Mouse (Mus musculus) hindbrain, embryonic 12.5 days (tissue): Measurements from ENCODE around the gene Mettl22. TPM values are rescaled to one million over a fixed set of nuclear protein-coding genes. Genes with fewer than 3 reads are reported as not detected.

Experiments used
- ATAC-seq: fragments of 200-750 bp; cut with Nextera tagmentation; 2 replicates; pipeline ENCODE4 v1.8.0; 2017; ENCODE audit warnings: moderate TSS enrichment; ENCODE audit not compliant: low FRiP score
- H3K27ac ChIP-seq: fragments of 300-500 bp; sonication (generic); 2 replicates; pipeline ENCODE4 v1.5.1; 2016; ENCODE audit warnings: mild to moderate bottlenecking
- H3K27me3 ChIP-seq: fragments of 300-500 bp; sonication (generic); 2 replicates; pipeline ENCODE4 v1.6.1; 2016; ENCODE audit warnings: mild to moderate bottlenecking
- H3K36me3 ChIP-seq: fragments of 300-500 bp; sonication (generic); 2 replicates; pipeline ENCODE4 v1.6.1; 2016; ENCODE audit warnings: mild to moderate bottlenecking
- H3K4me1 ChIP-seq: fragments of 300-500 bp; sonication (generic); 2 replicates; pipeline ENCODE4 v1.6.1; 2016
- H3K4me2 ChIP-seq: fragments of 300-500 bp; sonication (generic); replicated peaks from 2 replicates; pipeline ENCODE4 v1.6.1; 2016; ENCODE audit warnings: mild to moderate bottlenecking
- H3K4me3 ChIP-seq: fragments of 300-500 bp; sonication (generic); 2 replicates; pipeline ENCODE4 v1.5.1; 2016; ENCODE audit warnings: mild to moderate bottlenecking
- H3K9ac ChIP-seq: fragments of 300-500 bp; sonication (generic); 2 replicates; pipeline ENCODE4 v1.6.1; 2016; ENCODE audit warnings: mild to moderate bottlenecking, moderate library complexity
- H3K9me3 ChIP-seq: fragments of 300-500 bp; sonication (generic); replicated peaks from 2 replicates; pipeline ENCODE4 v1.6.1; 2016; ENCODE audit warnings: mild to moderate bottlenecking
- WGBS: fragments of 180-500 bp; shearing (Covaris S2); methylation state at CpG from one replicate; pipeline ENCODE4 v1.1.7; 2016; 5-methylcytosine and 5-hydroxymethylcytosine counted together
- polyA plus RNA-seq: library from polyadenylated mRNA; unstranded; fragments of >200 nt; fragmentation: Nextera tagmentation; extraction: Ambion mirVana; gene quantifications from 2 replicates; pipeline ENCODE4 v1.2.1, GENCODE M21; 2016

Mettl22 gene
- polyA plus RNA-seq, 1 experiment from 2014 or later, result 22.6 TPM

GRCm38 (mm10) chr16:8514180-8514579 is 43.6 kb downstream of the Mettl22 start:
- 7% methylated on average over 4 of the region's 4 CpGs for WGBS
- Histone ChIP-seq H3K9me3 (no peaks in the 10 kb centered on the region), H3K27me3 (0 out of 2 replicates have a peak, but pooled peaks cover 6% of the 10 kb centered on the region), H3K4me1 (peaks cover 28% of the 10 kb centered on the region), H3K36me3 (no peaks in the 10 kb centered on the region), H3K4me3 (peak overlapping the region; percentile 46), H3K9ac (peak overlapping the region; percentile 58), H3K4me2 (peak overlapping the region; percentile 66), H3K27ac (no peak overlapping the region)
- ATAC-seq, result no peak; the same call in 1 of the 2 replicates

DNA sequence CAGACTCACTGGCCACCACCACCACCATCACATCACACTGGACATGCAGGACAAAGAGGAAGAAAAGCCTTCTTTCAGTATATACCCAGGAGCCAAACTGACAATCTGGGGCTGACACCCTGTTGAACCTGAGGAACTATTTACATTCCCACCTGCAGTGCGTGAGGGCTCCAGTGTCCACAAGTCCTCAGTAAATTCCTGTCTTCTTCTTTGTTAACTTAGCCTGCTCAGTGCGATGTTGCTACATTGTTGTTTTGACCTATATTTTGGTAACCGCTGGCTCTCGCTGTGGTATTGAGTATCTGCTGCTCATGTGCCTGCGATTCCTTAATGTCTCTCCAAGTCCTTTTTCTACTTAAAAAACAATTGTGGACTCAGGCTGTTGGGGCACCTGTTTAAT is 49.9 kb downstream of the Mettl22 start:
- Histone ChIP-seq H3K4me1 (peaks cover 28% of the 10 kb centered on the region), H3K27me3 (0 out of 2 replicates have a peak, but pooled peaks cover 2% of the 10 kb centered on the region), H3K9ac (no peak overlapping the region), H3K4me3 (no peak overlapping the region), H3K9me3 (no peaks in the 10 kb centered on the region), H3K36me3 (no peaks in the 10 kb centered on the region), H3K27ac (no peak overlapping the region), H3K4me2 (no peak overlapping the region)
- ATAC-seq, result no peak
- WGBS, result 75% methylated on average over 5 of the region's 5 CpGs

- Histone ChIP-seq H3K4me2 (no peak overlapping the region), H3K27ac (no peak overlapping the region), H3K4me1 (peaks cover 24% of the 10 kb centered on the region), H3K27me3 (no peaks in the 10 kb centered on the region; the same call in 1 of the 2 replicates), H3K9ac (no peak overlapping the region), H3K9me3 (no peaks in the 10 kb centered on the region), H3K36me3 (no peaks in the 10 kb centered on the region), H3K4me3 (no peak overlapping the region)
- WGBS, result 84% methylated on average over 4 of the region's 4 CpGs
- ATAC-seq, result no peak
These were observed 50.7 kb downstream of the Mettl22 start for GRCm38 (mm10) chr16:8521322-8521721.

- WGBS, result 24% methylated on average over 11 of the region's 11 CpGs
- Histone ChIP-seq H3K9ac (no peak overlapping the region), H3K9me3 (no peaks in the 10 kb centered on the region)
These were observed 53.0 kb downstream of the Mettl22 start for GRCm38 (mm10) chr16:8523480-8524144.

DNA sequence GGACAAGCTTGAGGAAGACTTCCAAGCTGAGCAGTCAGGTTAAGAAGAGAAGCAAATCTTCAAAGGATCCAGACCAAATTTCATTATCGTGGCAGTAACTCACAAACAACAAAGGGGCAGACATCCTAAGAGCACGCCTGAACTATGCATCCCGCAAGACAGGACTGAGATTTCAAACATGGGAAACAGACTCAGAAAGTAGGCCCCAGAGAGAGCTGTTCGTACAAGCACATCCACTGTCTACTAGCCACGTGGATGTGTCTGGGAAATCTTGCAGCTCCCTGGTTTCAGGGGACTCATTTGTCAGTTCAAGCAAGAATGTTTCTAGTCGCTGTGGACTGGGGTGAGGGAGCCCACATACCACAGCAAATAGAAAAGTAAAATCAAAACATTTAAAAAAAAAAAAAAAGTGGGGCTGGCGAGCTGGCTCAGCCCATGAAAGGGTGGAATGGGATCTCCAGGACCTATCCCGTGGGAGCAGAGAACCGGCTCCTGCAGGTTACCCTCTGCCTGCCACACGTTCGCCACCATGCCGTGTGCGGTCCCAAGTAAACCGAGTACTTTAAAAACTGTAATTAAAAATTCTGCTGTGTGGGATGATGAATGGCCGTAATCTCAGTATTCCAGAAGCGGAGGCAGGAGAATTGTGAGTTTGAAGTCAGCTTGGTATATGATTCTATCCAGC is 53.7 kb downstream of the Mettl22 start:
- WGBS, result 57% methylated on average over 16 of the region's 16 CpGs
- no peaks in the 10 kb centered on the region; the same call in 1 of the 2 replicates for H3K27me3 ChIP-seq
- H3K4me2 ChIP-seq, result no peak overlapping the region; the same call in 1 of the 2 replicates

More at GRCm38 (mm10) chr16:8523480-8524144, 53.0 kb downstream of the Mettl22 start:
- Histone ChIP-seq H3K4me1 (peaks cover 22% of the 10 kb centered on the region), H3K36me3 (no peaks in the 10 kb centered on the region), H3K4me2 (no peak overlapping the region; the same call in 1 of the 2 replicates), H3K27me3 (no peaks in the 10 kb centered on the region; the same call in 1 of the 2 replicates), H3K27ac (peak overlapping the region; percentile 83), H3K4me3 (no peak overlapping the region)
- peak; percentile 85 for ATAC-seq

DNA sequence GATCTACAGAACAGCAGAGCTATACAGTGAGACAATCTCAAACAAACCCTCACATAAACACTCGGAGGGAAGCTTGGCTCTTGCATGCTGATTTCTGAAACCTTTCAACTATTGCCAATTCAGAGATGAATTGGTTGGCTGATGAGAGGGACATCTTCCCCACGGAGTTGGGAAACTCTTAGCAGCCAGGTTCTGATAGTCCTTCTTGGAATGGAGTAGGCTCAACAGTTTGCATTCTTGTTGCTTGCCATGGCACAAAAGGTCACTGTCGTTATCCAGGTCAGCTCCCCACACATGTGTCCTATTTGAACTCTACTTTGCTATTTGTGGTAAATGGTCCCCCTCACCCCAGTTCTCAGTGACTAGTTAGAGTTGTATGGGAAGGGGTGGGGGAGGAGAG is 54.7 kb downstream of the Mettl22 start:
- H3K36me3 ChIP-seq, result no peaks in the 10 kb centered on the region
- H3K4me1 ChIP-seq, result peaks cover 22% of the 10 kb centered on the region
- no peak overlapping the region for H3K27ac ChIP-seq
- H3K4me2 ChIP-seq, result no peak overlapping the region
- no peak overlapping the region for H3K9ac ChIP-seq
- no peak for ATAC-seq
- no peaks in the 10 kb centered on the region for H3K9me3 ChIP-seq
- no peaks in the 10 kb centered on the region; the same call in 1 of the 2 replicates for H3K27me3 ChIP-seq
- WGBS, result 54% methylated on average over 3 of the region's 3 CpGs
- H3K4me3 ChIP-seq, result no peak overlapping the region

More for the DNA sequence above, 53.7 kb downstream of the Mettl22 start:
- H3K4me1 ChIP-seq, result peaks cover 22% of the 10 kb centered on the region
- no peak overlapping the region for H3K9ac ChIP-seq
- no peaks in the 10 kb centered on the region for H3K9me3 ChIP-seq
- no peaks in the 10 kb centered on the region for H3K36me3 ChIP-seq
- no peak overlapping the region for H3K4me3 ChIP-seq
- peak overlapping the region; percentile 83 for H3K27ac ChIP-seq
- ATAC-seq, result peak; percentile 61

DNA sequence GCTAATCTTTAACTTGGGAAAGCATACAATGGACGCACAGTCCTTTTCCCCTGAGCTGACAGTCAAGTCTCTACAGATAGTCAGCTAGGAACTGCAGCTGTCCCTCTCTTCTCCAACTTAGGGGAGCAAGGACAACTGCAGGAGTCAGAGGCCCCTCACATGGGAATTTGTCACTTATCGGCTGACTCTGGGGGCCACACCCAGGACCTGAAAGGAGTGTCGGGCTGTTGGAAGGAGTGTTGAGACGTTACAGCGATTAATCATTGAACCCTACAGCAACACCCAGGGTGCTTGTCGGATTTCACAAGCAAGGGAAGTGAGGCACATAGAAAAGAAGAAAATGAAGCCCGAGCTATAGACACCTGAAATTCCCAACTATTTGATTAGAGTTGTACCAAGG is 55.3 kb downstream of the Mettl22 start:
- Histone ChIP-seq H3K4me1 (peaks cover 22% of the 10 kb centered on the region), H3K27ac (no peak overlapping the region), H3K36me3 (no peaks in the 10 kb centered on the region), H3K9ac (no peak overlapping the region), H3K27me3 (no peaks in the 10 kb centered on the region; the same call in 1 of the 2 replicates), H3K9me3 (no peaks in the 10 kb centered on the region), H3K4me2 (no peak overlapping the region), H3K4me3 (no peak overlapping the region)
- 67% methylated on average over 7 of the region's 7 CpGs for WGBS
- no peak for ATAC-seq

GRCm38 (mm10) chr16:8529389-8529788 is 58.8 kb downstream of the Mettl22 start:
- Histone ChIP-seq H3K4me3 (no peak overlapping the region), H3K9ac (no peak overlapping the region), H3K27ac (no peak overlapping the region), H3K4me1 (peaks cover 4% of the 10 kb centered on the region), H3K36me3 (no peaks in the 10 kb centered on the region), H3K27me3 (no peaks in the 10 kb centered on the region; the same call in 1 of the 2 replicates), H3K9me3 (no peaks in the 10 kb centered on the region), H3K4me2 (no peak overlapping the region)
- no peak for ATAC-seq
- whole genome bisulfite sequencing, result 91% methylated on average over 1 of the region's 1 CpGs

DNA sequence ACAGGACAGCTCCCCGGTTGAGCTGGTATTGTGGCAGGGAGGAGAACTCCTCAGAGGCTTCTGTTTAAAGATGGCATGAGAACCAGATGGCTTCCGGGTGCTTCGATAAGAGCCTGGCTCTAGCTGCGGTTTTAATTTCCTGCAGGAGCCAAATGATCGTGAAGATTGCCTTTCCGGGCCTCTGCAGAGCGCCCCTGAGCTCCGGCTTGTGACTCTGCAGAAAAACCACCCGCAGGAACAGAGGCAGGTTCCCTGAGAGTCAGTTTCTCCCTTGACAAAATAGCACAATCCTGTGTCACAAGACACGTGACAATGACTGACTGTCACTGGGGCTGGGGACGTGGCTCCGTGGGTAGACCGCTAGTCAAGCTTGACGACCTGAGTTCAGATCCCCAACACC is 59.4 kb downstream of the Mettl22 start:
- Histone ChIP-seq H3K9me3 (no peaks in the 10 kb centered on the region), H3K4me3 (no peak overlapping the region), H3K27ac (no peak overlapping the region), H3K36me3 (no peaks in the 10 kb centered on the region), H3K27me3 (no peaks in the 10 kb centered on the region; the same call in 1 of the 2 replicates), H3K9ac (no peak overlapping the region), H3K4me2 (no peak overlapping the region), H3K4me1 (no peaks in the 10 kb centered on the region; the same call in 1 of the 2 replicates)
- 76% methylated on average over 14 of the region's 14 CpGs for WGBS
- no peak for ATAC-seq

GRCm38 (mm10) chr16:8532461-8532860 is 61.9 kb downstream of the Mettl22 start:
- no peaks in the 10 kb centered on the region; the same call in none of the 2 replicates for H3K4me1 ChIP-seq
- no peak for ATAC-seq
- no peak overlapping the region for H3K4me3 ChIP-seq

GRCm38 (mm10) chr16:8532894-8533293 is 62.3 kb downstream of the Mettl22 start:
- H3K36me3 ChIP-seq, result no peaks in the 10 kb centered on the region
- H3K4me3 ChIP-seq, result no peak overlapping the region
- no peak overlapping the region for H3K4me2 ChIP-seq
- H3K4me1 ChIP-seq, result no peaks in the 10 kb centered on the region; the same call in none of the 2 replicates
- H3K27ac ChIP-seq, result no peak overlapping the region
- H3K9ac ChIP-seq, result no peak overlapping the region
- no peaks in the 10 kb centered on the region for H3K9me3 ChIP-seq
- 0 out of 2 replicates have a peak, but pooled peaks cover 5% of the 10 kb centered on the region for H3K27me3 ChIP-seq
- 68% methylated on average over 7 of the region's 7 CpGs for WGBS
- ATAC-seq, result no peak

More at GRCm38 (mm10) chr16:8532461-8532860, 61.9 kb downstream of the Mettl22 start:
- Histone ChIP-seq H3K9ac (no peak overlapping the region), H3K27me3 (0 out of 2 replicates have a peak, but pooled peaks cover 5% of the 10 kb centered on the region), H3K9me3 (no peaks in the 10 kb centered on the region), H3K36me3 (no peaks in the 10 kb centered on the region), H3K4me2 (no peak overlapping the region), H3K27ac (no peak overlapping the region)
- WGBS, result 93% methylated on average over 9 of the region's 9 CpGs

GRCm38 (mm10) chr16:8533477-8533876 is 62.9 kb downstream of the Mettl22 start:
- H3K36me3 ChIP-seq, result no peaks in the 10 kb centered on the region
- 0 out of 2 replicates have a peak, but pooled peaks cover 5% of the 10 kb centered on the region for H3K27me3 ChIP-seq
- H3K9me3 ChIP-seq, result no peaks in the 10 kb centered on the region
- 93% methylated on average over 6 of the region's 6 CpGs for WGBS
- H3K4me2 ChIP-seq, result no peak overlapping the region
- H3K4me1 ChIP-seq, result peaks cover 2% of the 10 kb centered on the region
- H3K9ac ChIP-seq, result no peak overlapping the region
- no peak overlapping the region for H3K27ac ChIP-seq
- H3K4me3 ChIP-seq, result no peak overlapping the region
- ATAC-seq, result 0 out of 2 replicates have a peak, but pooled peaks have one; percentile 6
